Mouse (Mus musculus) liver, embryonic 14.5 days (tissue): ENCODE data around the gene Prpf38b.

Source experiments
- CTCF ChIP-seq: IDR thresholded peaks from 2 replicates; pipeline ENCODE4 v1.5.1; 2016; ENCODE audit warnings: antibody characterized with exemption, low read depth, control low read depth
- EP300 ChIP-seq: IDR thresholded peaks from 2 replicates; pipeline ENCODE4 v1.6.1; 2016; ENCODE audit warnings: antibody characterized with exemption, low read depth

GRCm38 (mm10) chr3:108886934-108887617 is 24.5 kb downstream of the Prpf38b start:
- TF ChIP-seq CTCF (no peak), EP300 (no peak)
